Mouse (Mus musculus): ENCODE data around the gene Tmem107.

GRCm38 (mm10) chr11:69077316-69077715 lies 6.7 kb downstream of the Tmem107 start:
- TF ChIP-seq ZNF384 (IDR thresholded peaks at IDR 0.05; ENCODE audit: low read depth, low read length) (no peak), RAD21 (IDR thresholded peaks at IDR 0.05; ENCODE audit: low read depth, low read length) (no peak), USF1 (IDR thresholded peaks at IDR 0.05; ENCODE audit: low read depth, low read length) (no peak), POLR2A (IDR thresholded peaks at IDR 0.05; ENCODE audit: low read depth, low read length) (no peak), CHD1 (IDR thresholded peaks at IDR 0.05; ENCODE audit: low read depth, low read length) (no peak), CTCF (conservative IDR thresholded peaks at IDR 0.05 in 1 of 2, IDR thresholded peaks at IDR 0.05 in 1 of 2; ENCODE audit: low read depth in 2 of 2, low read length in 2 of 2) (no peak), EP300 (IDR thresholded peaks at IDR 0.05; ENCODE audit: low read length) (no peak), KAT2A (IDR thresholded peaks at IDR 0.05; ENCODE audit: insufficient replicate concordance, low read length) (no peak), MAFK (IDR thresholded peaks at IDR 0.05; ENCODE audit: insufficient replicate concordance, low read length) (no peak), MEF2A (IDR thresholded peaks at IDR 0.05; ENCODE audit: borderline replicate concordance, low read depth, low read length) (no peak), E2F4 (IDR thresholded peaks at IDR 0.05; ENCODE audit: insufficient replicate concordance, low read depth, low read length) (no peak), ZC3H11A (IDR thresholded peaks at IDR 0.05; ENCODE audit: low read depth, low read length) (no peak)
